Mouse (Mus musculus): Measurements from ENCODE around the gene Arhgef16. TPM values are rescaled to one million over a fixed set of nuclear protein-coding genes. Genes with fewer than 3 reads are reported as not detected.

Arhgef16 gene
- total RNA-seq, 2 experiments from 2014 or later = 0.17 to 0.23 TPM

DNA sequence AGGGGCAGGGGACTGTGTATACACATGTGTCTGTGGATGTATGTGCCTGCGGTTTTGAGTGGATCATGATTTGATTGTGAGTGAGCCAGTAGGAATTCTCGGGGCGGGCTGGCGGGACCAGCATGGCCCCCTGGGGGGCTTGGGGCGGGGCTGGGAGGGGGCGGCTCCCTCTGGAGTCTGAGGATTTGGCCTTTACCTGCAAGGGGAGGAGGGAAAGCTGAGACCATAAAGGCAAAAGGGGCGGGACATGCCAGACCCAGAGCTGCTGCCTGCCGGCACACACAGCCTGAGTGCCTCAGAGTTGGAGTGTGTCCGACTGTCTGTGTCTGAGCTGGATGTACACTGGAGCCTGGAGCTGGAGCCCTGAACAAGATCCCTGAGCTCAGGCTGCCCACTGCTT is 64.2 kb downstream of the Arhgef16 start:
- Histone ChIP-seq H3K27ac (no peak overlapping the region), H3K4me3 (no peak overlapping the region)
- intact Hi-C loops (cut with DNase I) = no loop called here
- DNase-seq = no peak
- TF ChIP-seq CTCF (IDR thresholded peaks at IDR 0.05) = no peak

DNA sequence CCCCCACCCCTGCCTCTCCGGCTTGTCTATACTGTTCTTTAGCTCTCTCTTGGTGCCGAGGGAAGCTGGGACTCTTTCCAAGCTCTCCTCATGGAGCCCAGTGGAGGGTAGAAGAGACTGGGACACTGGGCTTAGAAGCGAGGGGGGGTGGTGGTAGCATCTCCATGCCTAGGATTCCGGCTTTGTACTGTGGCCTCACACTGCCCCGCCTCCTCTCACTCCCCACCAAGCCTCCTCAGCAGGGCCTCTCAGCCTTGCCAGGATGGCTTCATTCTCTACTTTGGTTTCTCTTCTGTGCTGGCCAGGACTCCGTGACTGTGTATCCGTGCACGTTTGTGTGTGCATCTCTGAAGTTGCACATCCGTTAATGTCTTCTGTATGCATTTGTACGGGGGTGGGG is 64.6 kb downstream of the Arhgef16 start:
- no peak for TF ChIP-seq CTCF (IDR thresholded peaks at IDR 0.05)
- no peak overlapping the region for H3K27ac ChIP-seq
- no peak overlapping the region for H3K4me3 ChIP-seq
- intact Hi-C loops (cut with DNase I) = no loop called here
- no peak for DNase-seq

DNA sequence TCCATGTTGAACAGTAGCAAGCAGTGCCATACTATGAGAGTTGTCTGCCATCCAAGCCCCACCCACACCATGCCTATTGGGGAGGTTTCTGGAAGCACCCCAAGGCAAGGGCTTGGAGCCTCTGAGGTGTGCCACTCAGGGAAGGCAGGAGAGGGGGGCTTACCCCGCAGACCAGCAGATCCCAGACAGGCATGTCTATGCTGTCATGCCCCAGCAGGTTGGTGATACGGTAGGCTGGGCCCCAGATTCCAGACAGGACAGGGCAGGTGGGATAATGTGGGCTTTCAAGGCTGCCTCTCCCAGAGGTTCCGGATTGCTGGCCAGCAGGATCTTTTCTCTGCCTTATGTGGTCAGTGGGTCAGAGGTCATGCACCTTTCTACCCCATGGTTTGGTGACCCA is 65.5 kb downstream of the Arhgef16 start:
- no peak for DNase-seq
- TF ChIP-seq CTCF (IDR thresholded peaks at IDR 0.05) = no peak
- Histone ChIP-seq H3K4me3 (no peak overlapping the region), H3K27ac (no peak overlapping the region)
- intact Hi-C loops (cut with DNase I) = no loop called here

DNA sequence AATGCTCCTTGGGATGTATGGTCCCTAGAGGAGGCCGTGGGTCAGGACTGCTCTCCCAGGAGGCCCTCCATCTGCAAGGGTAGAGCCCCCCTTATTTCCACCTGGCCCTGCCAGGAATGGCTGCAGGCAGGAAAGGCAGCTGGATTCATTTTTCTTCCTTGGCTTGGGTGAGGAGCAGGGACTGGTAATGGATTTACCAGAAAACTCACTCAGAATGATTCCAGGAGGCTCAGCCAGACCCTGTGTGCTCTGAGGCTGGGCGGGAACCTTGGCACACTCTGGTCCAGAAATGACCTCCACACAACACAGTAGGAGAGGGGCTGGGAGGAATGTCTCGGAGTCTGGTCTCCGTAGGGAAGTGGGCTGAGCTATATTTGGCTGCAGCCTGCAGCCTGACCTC is 69.2 kb downstream of the Arhgef16 start:
- Histone ChIP-seq H3K4me3 (peak overlapping the region; percentile 17), H3K27ac (peak overlapping the region; percentile 59)
- DNase-seq = peak; percentile 58
- TF ChIP-seq CTCF (IDR thresholded peaks at IDR 0.05) = no peak
- intact Hi-C loops (cut with DNase I) = no loop called here

DNA sequence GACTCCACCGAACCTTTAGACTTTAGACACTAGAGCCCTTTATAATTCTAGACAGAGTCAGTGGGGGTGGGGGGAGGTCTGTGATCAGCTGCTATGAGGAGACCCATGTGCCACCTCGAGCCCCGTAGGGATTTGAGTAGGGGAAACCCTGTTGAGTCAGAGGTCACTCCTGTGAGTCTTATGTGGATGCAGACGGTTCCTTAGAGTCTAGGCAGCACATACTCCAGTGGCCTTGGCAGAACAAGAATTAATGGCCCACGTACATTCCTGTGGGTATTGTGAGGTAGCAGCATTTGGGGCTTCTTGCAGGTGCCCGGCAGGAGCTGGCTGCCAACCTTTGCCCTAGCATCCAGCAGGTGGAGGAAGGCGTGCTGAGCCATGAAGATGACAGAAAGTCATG is 70.1 kb downstream of the Arhgef16 start:
- no peak overlapping the region for H3K27ac ChIP-seq
- no peak for TF ChIP-seq CTCF (IDR thresholded peaks at IDR 0.05)
- DNase-seq = no peak
- H3K4me3 ChIP-seq = no peak overlapping the region
- intact Hi-C loops (cut with DNase I) = no loop called here

DNA sequence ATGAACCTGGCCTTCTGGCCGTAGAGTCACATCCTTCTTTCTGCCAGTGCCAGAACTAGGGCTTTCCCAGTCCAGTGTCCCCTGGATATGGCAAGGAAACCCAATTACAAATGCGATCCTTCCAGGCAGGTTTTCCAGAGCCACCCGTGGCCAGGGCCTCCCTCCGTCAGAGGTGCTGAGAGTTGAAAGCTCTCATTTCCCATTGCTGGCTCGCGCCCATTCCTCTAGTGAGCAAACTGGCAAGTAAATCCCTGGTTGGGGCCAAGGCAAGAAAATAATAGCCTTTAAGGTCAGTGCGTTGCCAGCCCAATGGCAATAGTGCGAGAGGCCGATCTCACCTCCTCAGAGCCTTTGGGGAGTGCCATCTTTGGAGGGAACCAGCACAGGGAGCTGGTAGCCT is 71.9 kb downstream of the Arhgef16 start:
- TF ChIP-seq CTCF (IDR thresholded peaks at IDR 0.05) = no peak
- intact Hi-C loops (cut with DNase I) = no loop called here
- H3K4me3 ChIP-seq = no peak overlapping the region
- peak; percentile 59 for DNase-seq
- H3K27ac ChIP-seq = no peak overlapping the region

Other genes starting within 250 kb of the Arhgef16 start
- not detected for gene Trp73, start 161.5 kb downstream of the Arhgef16 start, total RNA-seq (2021)
- 10 to 100 TPM; 10.6 to 10.8 TPM for gene Wrap73, start 159.3 kb downstream of the Arhgef16 start, total RNA-seq (2021)
- gene Tprgl, start 141.0 kb downstream of the Arhgef16 start, total RNA-seq (2021) = 100 to 1,000 TPM in 1 of 2 experiments, 10 to 100 TPM in 1; 86.9 to 109 TPM
- under 1 TPM; 0.15 to 0.70 TPM for gene Megf6, start 130.9 kb downstream of the Arhgef16 start, total RNA-seq (2021)
- not detected for gene B230104I21Rik, start 34.5 kb upstream of the Arhgef16 start, total RNA-seq (2021)